Mouse (Mus musculus) cortical plate, adult 2 months (tissue): ENCODE data around the gene Lat. TPM values are rescaled to one million over a fixed set of nuclear protein-coding genes. Genes with fewer than 3 reads are reported as not detected.
"Not testable (repeated sequence)": the region's sequence is repeated elsewhere in the genome, so short reads cannot be mapped to it uniquely, and the experiment has no call there.

ENCODE experiments used
- H3K27ac ChIP-seq: fragments of 200-500 bp; 2 replicates; pipeline ENCODE4 v1.5.1; 2012; ENCODE audit warnings: low read length, control low read depth, inconsistent platforms; ENCODE audit not compliant: insufficient read depth
- H3K4me1 ChIP-seq: fragments of 200-500 bp; 2 replicates; pipeline ENCODE4 v1.6.1; 2011; ENCODE audit warnings: low read length; ENCODE audit not compliant: control insufficient read depth, insufficient read depth
- H3K4me3 ChIP-seq: fragments of 200-500 bp; 2 replicates; pipeline ENCODE4 v1.5.1; 2011; ENCODE audit warnings: mild to moderate bottlenecking, low read length, control low read depth; ENCODE audit not compliant: insufficient read depth
- CTCF ChIP-seq: fragments of 200-500 bp; IDR thresholded peaks from 2 replicates; pipeline ENCODE4 v1.5.1; 2011; ENCODE audit warnings: mild to moderate bottlenecking, control low read depth, low read length; ENCODE audit not compliant: insufficient read depth; ENCODE audit errors: extremely low read depth
- POLR2A ChIP-seq: fragments of 200-500 bp; IDR thresholded peaks from 2 replicates; pipeline ENCODE4 v1.6.1; 2011; ENCODE audit warnings: mild to moderate bottlenecking, low read length, control low read depth; ENCODE audit not compliant: insufficient read depth; ENCODE audit errors: extremely low read depth
- polyA plus RNA-seq: library from polyadenylated mRNA; depleted of rRNA; stranded (reverse); fragments of >200 nt; gene quantifications from 2 replicates; pipeline ENCODE4 v1.2.3, GENCODE M21; 2012

The Lat gene
- polyA plus RNA-seq, 1 experiment, result 1.4 TPM

DNA sequence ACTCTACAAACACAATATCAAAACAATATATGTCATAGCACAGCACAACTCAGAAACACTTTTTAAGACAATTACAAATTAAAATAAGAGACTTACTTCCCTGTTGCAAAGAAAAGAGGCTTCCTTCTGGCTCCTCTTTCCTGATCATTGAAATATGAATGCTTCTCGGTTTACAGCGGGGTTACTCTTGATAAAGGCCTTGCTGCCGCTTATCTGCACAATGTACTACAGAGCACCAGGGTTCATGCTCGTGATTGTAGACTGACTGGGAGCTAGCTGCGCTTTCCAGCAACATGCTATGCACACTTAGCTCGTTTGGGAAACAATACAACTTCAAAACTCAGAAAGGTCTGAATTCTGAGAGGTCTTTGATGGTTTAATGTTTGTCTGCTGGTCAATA, 27.9 kb upstream of the Lat start:
- H3K27ac ChIP-seq, result no peak overlapping the region
- TF ChIP-seq POLR2A, result no peak
- TF ChIP-seq CTCF, result no peak
- 0 out of 2 replicates have a peak, but pooled peaks cover 2% of the 10 kb centered on the region for H3K4me1 ChIP-seq
- H3K4me3 ChIP-seq, result no peak overlapping the region

DNA sequence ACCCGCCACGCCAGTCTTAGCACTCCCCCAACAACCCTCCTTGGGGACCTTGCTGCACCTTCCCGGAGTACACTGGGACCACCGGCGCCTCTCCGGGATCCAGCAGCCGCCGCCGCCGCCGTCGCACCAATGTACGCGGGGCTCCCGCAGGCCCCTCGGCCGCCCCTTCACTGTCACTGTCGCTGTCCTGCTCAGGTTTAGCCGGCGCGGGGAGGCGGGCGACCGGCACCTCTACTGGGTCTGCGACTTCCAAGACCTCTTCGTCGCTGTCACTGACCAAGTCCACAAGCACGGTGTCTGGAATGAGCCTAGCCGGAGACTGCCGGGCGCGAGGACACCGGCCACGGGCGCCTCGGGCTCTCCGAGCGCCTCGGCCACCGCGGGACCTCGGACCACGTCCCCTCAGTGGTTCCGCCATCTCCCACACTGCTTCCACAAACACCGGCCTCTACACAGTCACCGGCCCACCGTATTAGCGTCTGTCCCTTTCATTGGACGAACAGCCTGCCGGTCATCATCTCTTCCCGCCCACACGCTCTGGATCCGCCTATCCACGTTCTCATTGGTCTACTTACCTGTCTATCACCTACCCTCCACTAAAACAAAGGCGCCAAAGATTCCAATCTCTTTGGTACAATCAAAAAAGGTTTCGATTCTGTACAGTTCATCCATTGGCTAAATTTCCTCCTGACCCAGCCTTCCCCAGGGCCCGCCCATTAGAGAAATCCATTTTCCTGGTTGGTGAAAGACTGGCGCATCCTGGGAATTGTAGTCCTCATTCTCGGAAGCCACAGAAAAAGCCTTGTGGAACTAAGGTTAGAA, 27.1 kb upstream of the Lat start, which contains the start of gene Nfatc2ip:
Gene Nfatc2ip, minus strand, starts transcription at position 440 of the 822 bp plus-strand sequence.
- no peak within 1 kb of the TSS for H3K27ac ChIP-seq

DNA sequence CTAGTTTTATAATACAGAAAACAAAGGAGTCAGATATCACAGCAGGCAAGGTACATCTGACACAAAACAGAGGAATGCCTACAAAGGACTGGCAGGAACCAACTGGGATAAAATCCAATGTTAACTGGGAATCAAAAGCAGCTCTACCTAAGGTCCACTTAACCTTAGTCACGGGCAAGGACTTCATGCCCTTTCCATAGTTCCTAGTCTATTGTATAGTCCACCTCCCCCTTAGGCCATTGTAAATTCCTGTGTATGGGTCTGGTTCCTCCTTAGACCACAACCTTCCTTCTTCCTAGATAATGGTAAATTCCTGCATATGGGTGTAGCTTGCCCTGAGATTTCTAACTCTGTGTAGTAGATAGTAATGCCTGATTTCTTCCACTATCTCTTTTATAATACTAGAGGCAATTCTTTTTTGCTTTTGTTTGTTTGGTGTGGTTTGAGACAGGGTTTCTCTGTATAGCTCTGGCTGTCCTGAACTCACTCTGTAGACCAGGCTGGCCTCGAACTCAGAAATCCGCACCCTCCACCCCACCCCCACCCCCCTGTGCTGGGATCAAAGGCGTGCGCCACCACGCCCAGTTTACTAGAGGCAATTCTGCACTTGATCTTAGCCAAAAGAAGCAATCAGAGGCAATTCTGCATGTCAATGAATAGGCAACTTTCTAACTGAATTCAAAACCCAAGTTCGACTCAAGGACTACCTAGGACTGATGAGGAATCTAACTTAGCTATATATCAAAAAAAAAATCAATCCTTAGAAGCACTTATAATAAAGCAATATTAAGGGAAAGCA, 22.9 kb upstream of the Lat start:
- H3K4me1 ChIP-seq, H3K4me3 ChIP-seq, H3K27ac ChIP-seq: not testable (repeated sequence)

More for the DNA sequence above, 27.1 kb upstream of the Lat start, which contains the start of gene Nfatc2ip:
- peak; percentile 93 for TF ChIP-seq POLR2A
- no peak for TF ChIP-seq CTCF
- Histone ChIP-seq H3K4me1 (0 out of 2 replicates have a peak, but pooled peaks cover 2% of the 10 kb centered on the region), H3K4me3 (peak within 1 kb of the TSS; percentile 48)

DNA sequence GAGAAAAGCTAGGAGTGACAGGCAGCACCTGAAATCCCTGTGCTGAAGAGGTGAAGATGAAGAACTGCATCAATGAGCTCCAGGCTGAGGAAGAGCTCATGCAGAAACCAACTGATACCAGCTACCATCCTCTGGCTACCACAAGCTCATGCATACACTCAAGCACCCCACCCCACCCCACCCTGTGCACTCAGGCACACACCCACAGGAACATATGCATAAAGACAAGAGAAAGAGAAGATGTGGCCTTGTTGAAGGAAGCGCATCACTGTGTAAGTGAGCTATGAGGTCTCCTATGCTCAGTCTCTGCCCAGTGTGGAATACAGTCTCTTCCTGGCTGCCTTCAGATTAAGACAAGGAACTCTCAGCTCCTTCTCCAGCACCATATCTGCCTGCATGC, 18.8 kb upstream of the Lat start:
- no peak overlapping the region for H3K4me3 ChIP-seq
- no peak overlapping the region for H3K27ac ChIP-seq
- H3K4me1 ChIP-seq, result no peaks in the 10 kb centered on the region
- TF ChIP-seq POLR2A (no peak), CTCF (no peak)

DNA sequence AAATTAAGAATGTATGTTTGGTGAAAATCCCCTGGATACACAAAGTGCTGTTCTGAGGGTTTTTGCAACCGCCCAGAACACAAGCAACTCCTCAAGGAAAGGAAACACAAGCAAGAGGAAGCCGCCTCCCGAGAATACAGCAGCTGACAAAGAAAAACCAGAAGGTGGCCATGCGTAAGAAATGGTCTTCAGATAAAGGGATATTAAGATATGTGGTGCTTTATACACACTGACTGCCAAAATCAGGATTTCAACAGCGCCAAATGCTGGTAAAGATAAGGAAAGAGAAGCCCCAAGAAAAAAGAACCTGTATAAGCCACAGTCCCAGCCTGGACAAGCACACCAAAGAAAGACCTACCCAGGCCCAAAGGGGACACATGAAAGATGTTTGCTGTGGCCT, 14.2 kb upstream of the Lat start:
- Histone ChIP-seq H3K27ac (no peak overlapping the region), H3K4me1 (no peaks in the 10 kb centered on the region), H3K4me3 (no peak overlapping the region)
- TF ChIP-seq CTCF (no peak), POLR2A (no peak)

DNA sequence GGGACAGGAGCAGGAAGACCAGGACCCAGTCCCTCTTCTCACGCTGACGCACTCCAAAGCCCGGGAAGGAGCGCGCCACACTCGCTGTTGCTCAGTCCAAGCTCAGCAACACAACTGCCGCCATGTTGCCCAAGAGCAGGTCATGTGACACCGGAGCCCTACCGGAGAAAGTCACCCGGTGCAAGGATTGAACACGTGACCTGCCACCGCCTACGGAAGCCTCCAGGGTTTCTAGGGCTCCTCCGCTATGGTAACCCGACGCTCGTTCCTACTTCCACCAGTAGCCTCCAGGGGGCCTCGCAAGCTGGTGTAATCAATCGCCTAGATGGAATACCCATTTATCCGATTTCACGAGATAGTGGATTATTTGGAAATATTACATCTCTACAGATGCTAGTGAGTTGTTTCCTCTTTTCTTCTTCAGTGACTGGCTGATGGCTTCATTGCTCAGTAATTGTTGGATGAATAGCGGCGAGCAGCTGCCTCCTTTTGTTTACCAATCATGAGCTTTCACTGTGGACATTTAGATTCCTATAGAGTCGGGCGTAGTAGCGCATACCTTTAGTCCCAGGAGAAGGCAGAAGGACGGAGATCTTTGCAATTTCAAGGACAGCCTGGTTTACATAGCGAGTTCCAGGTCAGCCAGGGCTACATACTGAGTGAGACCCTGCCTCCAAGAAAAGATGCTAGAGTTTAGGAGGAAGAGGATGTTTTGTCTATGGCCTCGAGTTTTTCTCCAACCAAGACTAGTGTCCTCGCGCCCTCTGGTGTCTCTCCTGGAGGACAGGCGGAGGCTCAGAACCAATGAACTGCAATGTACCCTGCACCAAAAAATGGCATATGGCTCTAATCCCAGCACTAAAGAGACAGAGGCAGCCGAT, 8.1 kb upstream of the Lat start, which contains the start of gene Spns1:
Gene Spns1, minus strand, starts transcription at position 173 of the 881 bp plus-strand sequence.
- H3K4me3 ChIP-seq, result peak within 1 kb of the TSS; percentile 69
- no peak within 1 kb of the TSS for H3K27ac ChIP-seq
- peaks cover 5% of the 10 kb centered on the region for H3K4me1 ChIP-seq
- TF ChIP-seq CTCF (peak; percentile 71), POLR2A (peak; percentile 86; the same call in 1 of the 2 replicates)

DNA sequence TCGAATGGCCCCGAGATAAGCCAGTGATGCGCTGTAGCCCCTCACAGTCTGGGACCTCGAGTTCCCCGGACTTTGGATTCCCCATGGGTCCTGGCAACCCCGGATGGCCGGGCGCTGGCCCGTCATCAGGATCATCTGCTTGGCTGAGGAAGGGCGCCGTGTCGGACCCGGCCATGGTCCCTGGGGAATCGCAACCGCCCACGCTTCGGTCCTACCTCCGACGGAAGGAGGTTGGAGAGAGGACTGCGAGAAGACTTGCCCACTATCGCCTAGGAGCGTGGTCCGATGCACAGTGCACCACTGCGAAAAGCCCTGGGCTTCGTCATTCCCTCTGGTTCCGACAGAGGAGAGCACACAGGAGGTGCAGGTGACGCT, 7.5 kb upstream of the Lat start:
- Histone ChIP-seq H3K4me1 (peaks cover 5% of the 10 kb centered on the region), H3K4me3 (peak overlapping the region; percentile 69), H3K27ac (no peak overlapping the region)
- TF ChIP-seq POLR2A, result no peak
- no peak for TF ChIP-seq CTCF

DNA sequence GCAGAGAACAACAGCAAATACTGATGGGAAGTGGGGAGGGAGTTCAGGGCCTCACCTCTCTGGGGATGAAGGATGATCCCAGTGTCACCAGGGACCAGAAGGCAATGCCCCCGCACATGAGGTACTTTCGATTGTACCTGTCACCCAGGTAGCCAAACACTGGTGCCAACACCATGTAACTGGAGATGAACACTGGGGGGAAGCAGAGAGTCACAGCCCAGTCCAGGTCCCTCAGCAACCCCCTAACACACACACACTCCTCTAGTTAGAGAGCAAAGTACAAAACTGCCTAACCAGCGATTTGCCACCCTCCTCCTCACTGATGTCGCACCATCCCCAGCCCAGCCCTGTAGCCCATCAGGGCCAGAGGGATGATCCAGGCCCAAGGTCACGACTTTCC, 5.6 kb upstream of the Lat start:
- Histone ChIP-seq H3K27ac (no peak overlapping the region), H3K4me1 (peaks cover 5% of the 10 kb centered on the region), H3K4me3 (no peak overlapping the region)
- TF ChIP-seq POLR2A, result no peak
- TF ChIP-seq CTCF, result peak; percentile 22; the same call in 1 of the 2 replicates

DNA sequence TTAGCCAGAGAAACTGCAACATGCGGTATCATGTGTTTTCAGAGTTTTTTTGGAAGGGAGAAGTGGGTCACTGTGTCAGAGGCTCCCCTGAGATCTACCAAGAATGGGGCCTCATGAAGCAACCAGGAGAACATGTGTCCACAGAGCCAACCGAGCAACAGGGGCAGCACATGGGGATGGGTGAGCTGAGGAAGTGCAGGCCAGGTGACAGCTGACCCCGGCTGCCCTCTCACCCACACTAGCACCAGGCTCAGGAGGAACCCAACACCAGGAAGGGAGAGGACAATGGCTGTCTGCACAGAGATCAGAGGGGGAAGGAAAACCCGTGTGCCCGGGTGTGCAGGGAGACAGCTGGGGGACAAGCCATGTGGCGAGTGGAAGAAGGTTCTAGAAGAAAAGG, 5.2 kb upstream of the Lat start:
- TF ChIP-seq CTCF, result no peak
- no peak for TF ChIP-seq POLR2A

More for the DNA sequence above, 5.2 kb upstream of the Lat start:
- Histone ChIP-seq H3K4me3 (no peak overlapping the region), H3K4me1 (peaks cover 5% of the 10 kb centered on the region), H3K27ac (no peak overlapping the region)
